Mouse (Mus musculus): ENCODE measurements around the gene Rtca.

Gene Rtca

DNA sequence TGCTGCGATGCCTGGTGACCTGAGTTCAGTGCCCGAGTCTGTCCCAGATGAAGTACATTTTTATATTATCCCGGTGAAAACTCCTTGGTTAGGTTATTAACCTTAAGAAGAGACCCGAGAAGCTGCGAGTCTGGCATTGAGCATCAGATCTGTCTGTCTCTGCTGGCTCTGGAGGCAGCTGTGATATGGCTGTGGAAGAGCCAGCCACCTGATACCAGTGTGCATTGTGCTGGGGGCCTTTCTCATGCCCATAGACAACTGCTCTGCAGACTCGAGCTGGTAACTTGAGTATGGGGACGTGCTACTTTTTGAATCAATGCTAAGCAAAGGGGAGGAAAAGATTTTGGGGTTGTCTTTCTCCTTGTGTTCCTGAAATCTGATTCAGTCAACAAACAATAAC lies 30.7 kb downstream of the Rtca start:
- in situ Hi-C loops (cut with MboI, MseI) = loop anchor here in 1 of 2 experiments (5.0 kb wide), 1 partner anchor 50 kb away; no protein-coding TSS in a partner anchor

GRCm38 (mm10) chr3:116476686-116477298 lies 31.2 kb downstream of the Rtca start:
- in situ Hi-C loops (cut with MboI, MseI) = loop anchor here in 1 of 2 experiments (5.0 kb wide), 1 partner anchor 49 kb away; no protein-coding TSS in a partner anchor

DNA sequence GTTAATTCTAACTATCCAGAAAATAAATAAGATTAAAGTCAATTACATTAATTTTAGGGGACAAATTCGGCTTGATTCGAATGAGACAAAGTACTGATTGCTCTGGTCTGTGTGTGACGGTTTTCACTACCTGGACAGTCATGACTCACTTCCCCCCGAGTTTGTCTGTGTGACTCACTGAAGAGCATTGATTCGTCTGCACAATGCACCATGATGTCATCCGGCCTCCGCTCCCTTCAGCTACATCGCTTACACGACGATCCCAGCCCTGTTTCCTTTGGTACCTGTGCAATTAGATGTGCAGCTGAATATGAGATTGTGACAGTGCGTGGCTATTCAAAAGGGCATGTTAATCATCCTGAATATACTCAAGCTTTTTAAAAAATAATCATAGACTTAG lies 33.4 kb downstream of the Rtca start:
- in situ Hi-C loops (cut with MboI, MseI) = loop anchor here in 1 of 2 experiments (5.0 kb wide), 1 partner anchor 47 kb away; no protein-coding TSS in a partner anchor

- in situ Hi-C loops (cut with MboI, MseI) = no loop called here
Observed at GRCm38 (mm10) chr3:116465709-116466108, 42.3 kb downstream of the Rtca start.

DNA sequence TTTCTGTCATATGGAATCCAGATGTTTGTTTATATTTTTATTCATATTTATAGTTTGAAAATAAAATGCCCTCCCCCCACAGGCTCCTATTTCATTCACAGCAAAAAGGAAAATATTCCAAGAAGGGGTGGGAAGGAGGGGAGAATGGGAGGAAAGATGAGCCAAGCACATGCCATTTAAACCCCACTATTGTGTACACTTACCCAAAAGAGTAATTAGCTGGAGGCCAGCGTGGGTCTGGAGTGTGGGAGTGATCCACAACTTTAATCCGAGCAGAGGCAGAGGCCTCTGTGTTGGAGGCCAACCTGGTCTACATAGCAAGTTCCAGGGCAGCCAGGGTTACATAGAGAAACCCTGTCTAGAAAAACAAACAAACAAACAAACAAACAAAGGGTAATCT lies 43.7 kb downstream of the Rtca start:
- in situ Hi-C loops (cut with MboI, MseI) = no loop called here

GRCm38 (mm10) chr3:116461053-116461452 lies 47.0 kb downstream of the Rtca start:
- in situ Hi-C loops (cut with MboI, MseI) = no loop called here

DNA sequence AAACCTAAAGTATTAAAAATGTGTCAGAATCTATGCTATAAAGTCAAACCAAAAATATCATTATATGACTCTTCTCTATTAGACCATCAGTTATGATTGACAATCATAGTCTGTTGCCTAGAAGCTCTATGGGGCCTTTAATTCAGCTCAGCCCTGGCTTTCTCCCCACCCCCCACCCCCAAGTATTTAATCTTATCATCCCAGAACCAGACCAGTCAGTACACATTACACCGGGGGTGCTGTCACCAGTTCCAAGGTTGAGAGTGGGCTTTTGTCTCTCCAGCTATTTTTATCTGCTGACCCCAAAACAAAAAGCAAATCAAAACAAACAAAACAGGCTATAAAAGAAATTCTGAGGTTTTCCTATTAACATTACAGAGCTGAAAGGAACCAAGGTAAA lies 53.5 kb downstream of the Rtca start:
- in situ Hi-C loops (cut with MboI, MseI) = no loop called here

DNA sequence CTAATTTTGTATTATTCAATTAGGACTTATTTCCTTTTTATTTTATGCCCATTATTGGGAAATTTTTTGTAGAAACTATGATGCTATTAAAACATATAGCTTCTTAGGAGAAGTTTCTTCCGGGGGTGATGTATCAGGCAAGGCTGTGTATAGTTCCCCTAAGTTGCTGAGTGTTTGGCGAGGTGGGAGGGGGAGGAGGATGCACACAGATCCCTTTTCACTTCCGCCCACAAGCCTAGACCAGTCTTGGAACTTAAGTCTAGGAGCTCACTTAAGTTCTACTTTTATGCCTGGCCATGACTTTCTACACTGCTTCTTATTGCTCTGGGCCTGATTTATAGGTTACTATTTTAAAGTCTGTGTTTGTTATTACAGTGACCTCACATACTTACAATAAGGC lies 57.3 kb downstream of the Rtca start:
- in situ Hi-C loops (cut with MboI, MseI) = no loop called here

DNA sequence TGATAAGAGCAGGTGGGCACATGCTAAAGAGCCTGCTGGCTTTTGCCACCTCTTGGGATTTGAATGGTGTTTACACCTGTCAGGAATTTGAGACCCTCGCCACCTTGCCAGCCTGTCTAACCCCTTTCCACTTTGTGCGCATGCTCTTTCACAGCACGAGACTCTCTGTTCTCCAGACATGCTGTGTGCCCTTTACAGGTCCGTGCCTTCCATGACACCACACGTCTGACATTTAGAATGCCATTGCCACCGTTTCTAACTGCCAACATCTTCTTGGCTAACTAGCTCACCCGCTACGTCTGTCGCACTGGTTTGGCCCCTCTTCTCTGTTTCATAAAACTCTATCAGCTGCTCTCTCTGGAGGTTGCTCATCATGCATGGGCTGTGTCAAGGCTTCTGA lies 63.7 kb downstream of the Rtca start:
- in situ Hi-C loops (cut with MboI, MseI) = no loop called here

- in situ Hi-C loops (cut with MboI, MseI) = no loop called here
Observed at GRCm38 (mm10) chr3:116442788-116443187, 65.2 kb downstream of the Rtca start.

GRCm38 (mm10) chr3:116441518-116442205 lies 66.3 kb downstream of the Rtca start:
- in situ Hi-C loops (cut with MboI, MseI) = no loop called here

DNA sequence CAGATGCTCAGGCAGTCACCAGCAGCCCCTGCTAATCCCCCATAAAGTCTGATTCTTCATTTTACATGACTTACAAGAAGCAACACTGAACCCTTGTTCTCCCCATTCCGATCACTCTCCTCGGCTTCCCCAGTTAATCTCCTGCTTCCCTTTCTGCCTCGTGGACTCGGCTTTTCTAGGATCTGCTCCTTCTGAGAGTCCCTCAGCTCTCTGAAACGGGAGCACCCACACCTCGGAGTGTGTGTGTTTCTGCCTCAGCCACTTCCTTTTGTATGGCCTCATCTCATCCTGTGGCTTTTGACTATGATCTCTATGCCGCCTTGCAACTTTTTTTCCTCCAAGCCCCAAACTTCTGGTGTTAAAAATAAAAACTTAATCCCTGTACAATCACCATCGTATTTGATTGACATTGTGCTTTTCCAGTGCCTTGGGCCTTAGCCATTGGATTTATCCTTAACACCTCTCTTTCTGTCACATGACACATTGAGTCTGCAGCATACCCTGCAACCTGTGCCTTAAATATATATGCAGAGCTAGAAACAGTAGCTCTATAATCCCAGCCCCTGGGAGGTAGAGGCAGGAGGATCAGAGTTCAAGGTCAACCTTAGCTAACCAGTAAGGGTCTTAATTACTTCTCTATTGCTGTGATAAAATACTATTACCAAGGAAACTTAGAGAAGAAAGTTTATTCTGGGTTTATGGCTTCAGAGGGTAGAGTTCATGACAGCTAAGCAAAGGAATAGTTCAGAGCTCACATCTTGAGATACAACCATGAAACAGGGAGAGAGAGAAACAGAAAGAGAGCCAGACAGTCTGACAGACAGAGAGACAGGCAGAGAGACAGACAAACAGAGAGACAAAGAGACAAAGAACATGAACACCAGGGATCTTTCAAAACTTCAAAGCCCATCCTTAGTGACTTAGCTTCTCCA lies 67.7 kb downstream of the Rtca start:
- in situ Hi-C loops (cut with MboI, MseI) = no loop called here
